Mouse (Mus musculus) hindbrain, embryonic 11.5 days (tissue): ENCODE data around the gene Gatd1. TPM values are rescaled to one million over a fixed set of nuclear protein-coding genes. Genes with fewer than 3 reads are reported as not detected.

Experiments
- ATAC-seq: fragments of 200-750 bp; cut with Nextera tagmentation; 2 replicates; pipeline ENCODE4 v1.8.0; 2017; ENCODE audit warnings: mild to moderate bottlenecking, moderate TSS enrichment, moderate library complexity; ENCODE audit not compliant: low FRiP score
- DNase-seq: peaks from one replicate; pipeline ENCODE4 v3.0.0-alpha.2; 2015; ENCODE audit warnings: low spot score
- H3K27ac ChIP-seq: fragments of 300-500 bp; sonication (generic); 2 replicates; pipeline ENCODE4 v1.5.1; 2014; ENCODE audit warnings: mild to moderate bottlenecking, low read depth, low read length
- H3K27me3 ChIP-seq: fragments of 300-500 bp; sonication (generic); 2 replicates; pipeline ENCODE4 v1.6.1; 2014; ENCODE audit warnings: mild to moderate bottlenecking, low read length, moderate library complexity, mixed read lengths; ENCODE audit not compliant: control insufficient read depth, insufficient read depth
- H3K36me3 ChIP-seq: fragments of 300-500 bp; sonication (generic); 2 replicates; pipeline ENCODE4 v1.6.1; 2014; ENCODE audit warnings: mild to moderate bottlenecking, low read length, moderate library complexity, mixed read lengths; ENCODE audit not compliant: control insufficient read depth, insufficient read depth
- H3K4me1 ChIP-seq: fragments of 300-500 bp; sonication (generic); replicated peaks from 2 replicates; pipeline ENCODE4 v1.6.1; 2014; ENCODE audit warnings: low read length, mixed read lengths; ENCODE audit not compliant: control insufficient read depth, insufficient read depth
- H3K4me2 ChIP-seq: fragments of 300-500 bp; sonication (generic); replicated peaks from 2 replicates; pipeline ENCODE4 v1.6.1; 2014; ENCODE audit warnings: mild to moderate bottlenecking, low read depth, low read length
- H3K4me3 ChIP-seq: fragments of 300-500 bp; sonication (generic); 2 replicates; pipeline ENCODE4 v1.5.1; 2014; ENCODE audit warnings: low read depth, low read length
- H3K9ac ChIP-seq: fragments of 300-500 bp; sonication (generic); 2 replicates; pipeline ENCODE4 v1.6.1; 2014; ENCODE audit warnings: low read depth, low read length
- H3K9me3 ChIP-seq: fragments of 300-500 bp; sonication (generic); 2 replicates; pipeline ENCODE4 v1.6.1; 2016; ENCODE audit warnings: low read length; ENCODE audit not compliant: control insufficient read depth
- WGBS: fragments of 180-500 bp; shearing (Covaris S2); extraction: QIAGEN DNeasy Blood & Tissue Kit; methylation state at CpG from one replicate; pipeline ENCODE4 v1.1.7; 2014; 5-methylcytosine and 5-hydroxymethylcytosine counted together
- polyA plus RNA-seq: library from polyadenylated mRNA; unstranded; fragments of >200 nt; fragmentation: Nextera tagmentation; extraction: Ambion mirVana; gene quantifications from 2 replicates; pipeline ENCODE4 v1.2.1, GENCODE M21; 2014

Gatd1 gene
- polyA plus RNA-seq, 1 experiment from 2014 or later, result 48.1 TPM

DNA sequence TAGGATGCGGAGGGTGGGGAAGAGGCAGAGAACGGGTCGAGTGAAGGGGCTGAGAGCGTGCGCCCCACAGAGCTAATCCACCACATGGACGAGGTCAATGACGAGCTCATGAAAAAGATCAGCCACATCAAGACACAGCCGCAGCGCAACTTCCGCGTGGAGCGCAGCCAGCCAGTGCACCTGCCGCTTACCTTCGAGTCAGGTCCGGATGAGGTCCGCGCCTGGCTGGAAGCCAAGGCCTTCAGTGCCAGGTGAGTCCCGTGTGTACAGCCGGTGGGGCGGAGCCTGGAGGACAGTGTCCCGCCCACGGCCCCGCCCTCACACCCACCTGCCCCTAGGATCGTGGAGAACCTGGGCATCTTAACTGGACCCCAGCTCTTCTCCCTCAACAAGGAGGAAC, 52.4 kb downstream of the Gatd1 start:
- peaks cover 6% of the 10 kb centered on the region; the same call in 1 of the 2 replicates for H3K27me3 ChIP-seq

More for the DNA sequence above, 52.4 kb downstream of the Gatd1 start:
- no peak overlapping the region for H3K4me2 ChIP-seq
- H3K4me3 ChIP-seq, result no peak overlapping the region
- ATAC-seq (no peak), DNase-seq (no peak)
- H3K36me3 ChIP-seq, result no peaks in the 10 kb centered on the region
- whole genome bisulfite sequencing, result 17% methylated on average over 24 of the region's 24 CpGs
- H3K4me1 ChIP-seq, result no peaks in the 10 kb centered on the region
- H3K9ac ChIP-seq, result no peak overlapping the region
- no peaks in the 10 kb centered on the region for H3K9me3 ChIP-seq
- H3K27ac ChIP-seq, result no peak overlapping the region

Other genes with a start within 250 kb of the Gatd1 start
- 59.6 and 64.4 TPM in 2 replicates for gene Rnh1, start 241.3 kb downstream of the Gatd1 start, polyA plus RNA-seq
- gene Hras, start 220.1 kb downstream of the Gatd1 start, polyA plus RNA-seq, result 98.0 and 99.6 TPM in 2 replicates
- 6.2 and 7.8 TPM in 2 replicates for gene Lrrc56, start 220.0 kb downstream of the Gatd1 start, polyA plus RNA-seq
- 2.3 and 3.3 TPM in 2 replicates for gene Lmntd2, start 200.1 kb downstream of the Gatd1 start, polyA plus RNA-seq
- gene Rassf7, start 198.3 kb downstream of the Gatd1 start, polyA plus RNA-seq, result 36.4 and 37.8 TPM in 2 replicates
- 67.1 and 78.6 TPM in 2 replicates for gene Phrf1, start 185.4 kb downstream of the Gatd1 start, polyA plus RNA-seq
- 0.77 and 1.1 TPM in 2 replicates for gene Irf7, start 147.7 kb downstream of the Gatd1 start, polyA plus RNA-seq
- gene Cdhr5, start 137.3 kb downstream of the Gatd1 start, polyA plus RNA-seq, result not detected in 2 replicates
- gene Sct, start 135.0 kb downstream of the Gatd1 start, polyA plus RNA-seq, result 4.8 and 5.1 TPM in 2 replicates
- gene Drd4, start 122.1 kb downstream of the Gatd1 start, polyA plus RNA-seq, result 0.25 and 0.33 TPM in 2 replicates
- 70.0 and 75.9 TPM in 2 replicates for gene Deaf1, start 86.4 kb downstream of the Gatd1 start, polyA plus RNA-seq
- 29.7 and 31.9 TPM in 2 replicates for gene Tmem80, start 86.4 kb downstream of the Gatd1 start, polyA plus RNA-seq
- 2.1 and 2.6 TPM in 2 replicates for gene Eps8l2, start 75.3 kb downstream of the Gatd1 start, polyA plus RNA-seq
- 389 and 395 TPM in 2 replicates for gene Taldo1, start 21.9 kb downstream of the Gatd1 start, polyA plus RNA-seq
- gene Cend1, start 15.4 kb upstream of the Gatd1 start, polyA plus RNA-seq, result 6.8 and 7.2 TPM in 2 replicates
- gene Slc25a22, start 23.8 kb upstream of the Gatd1 start, polyA plus RNA-seq, result 33.9 and 36.6 TPM in 2 replicates
- 8.3 and 8.6 TPM in 2 replicates for gene Pidd1, start 29.9 kb upstream of the Gatd1 start, polyA plus RNA-seq
- gene Rplp2, start 33.2 kb upstream of the Gatd1 start, polyA plus RNA-seq, result 870 and 939 TPM in 2 replicates
- gene Pnpla2, start 41.1 kb upstream of the Gatd1 start, polyA plus RNA-seq, result 13.7 and 14.2 TPM in 2 replicates
- gene Cracr2b, start 47.0 kb upstream of the Gatd1 start, polyA plus RNA-seq, result 4.4 and 4.5 TPM in 2 replicates
- gene Cd151, start 53.3 kb upstream of the Gatd1 start, polyA plus RNA-seq, result 40.1 and 57.9 TPM in 2 replicates
- gene Polr2l, start 61.0 kb upstream of the Gatd1 start, polyA plus RNA-seq, result 71.5 and 74.0 TPM in 2 replicates
- gene Tspan4, start 61.1 kb upstream of the Gatd1 start, polyA plus RNA-seq, result 29.6 and 31.4 TPM in 2 replicates
- gene Chid1, start 125.7 kb upstream of the Gatd1 start, polyA plus RNA-seq, result 24.1 and 28.8 TPM in 2 replicates
- 67.1 and 77.4 TPM in 2 replicates for gene Ap2a2, start 148.0 kb upstream of the Gatd1 start, polyA plus RNA-seq
- 0.17 TPM in 2 replicates for gene Muc6, start 241.2 kb upstream of the Gatd1 start, polyA plus RNA-seq